Mouse (Mus musculus) kidney, embryonic 16.5 days (tissue): ENCODE results near the gene Map3k6. TPM values are rescaled to one million over a fixed set of nuclear protein-coding genes. Genes with fewer than 3 reads are reported as not detected.

Source experiments
- ATAC-seq: fragments of 200-750 bp; cut with Nextera tagmentation; 2 replicates; pipeline ENCODE4 v1.8.0; 2017; ENCODE audit warnings: moderate TSS enrichment; ENCODE audit not compliant: low FRiP score, low TSS enrichment
- H3K27ac ChIP-seq: fragments of 300-500 bp; sonication (generic); 2 replicates; pipeline ENCODE4 v1.5.1; 2014; ENCODE audit warnings: low read length
- H3K27me3 ChIP-seq: fragments of 300-500 bp; sonication (generic); 2 replicates; pipeline ENCODE4 v1.6.1; 2014; ENCODE audit warnings: low read length, control low read depth, mixed read lengths; ENCODE audit not compliant: insufficient read depth
- H3K36me3 ChIP-seq: fragments of 300-500 bp; sonication (generic); 2 replicates; pipeline ENCODE4 v1.6.1; 2014; ENCODE audit warnings: low read length, control low read depth, mixed read lengths; ENCODE audit not compliant: insufficient read depth
- H3K4me1 ChIP-seq: fragments of 300-500 bp; sonication (generic); 2 replicates; pipeline ENCODE4 v1.6.1; 2014; ENCODE audit warnings: low read length, control low read depth, mixed read lengths; ENCODE audit not compliant: insufficient read depth
- H3K4me2 ChIP-seq: fragments of 300-500 bp; sonication (generic); replicated peaks from 2 replicates; pipeline ENCODE4 v1.6.1; 2014; ENCODE audit warnings: low read depth, low read length
- H3K4me3 ChIP-seq: fragments of 300-500 bp; sonication (generic); 2 replicates; pipeline ENCODE4 v1.5.1; 2014; ENCODE audit warnings: mild to moderate bottlenecking, low read length
- H3K9ac ChIP-seq: fragments of 300-500 bp; sonication (generic); replicated peaks from 2 replicates; pipeline ENCODE4 v1.6.1; 2014; ENCODE audit warnings: low read length
- H3K9me3 ChIP-seq: fragments of 300-500 bp; sonication (generic); 2 replicates; pipeline ENCODE4 v1.6.1; 2016; ENCODE audit warnings: low read length, control low read depth
- WGBS: fragments of 180-500 bp; shearing (Covaris S2); extraction: QIAGEN DNeasy Blood & Tissue Kit; methylation state at CpG from one replicate; pipeline ENCODE4 v1.1.7; 2014; 5-methylcytosine and 5-hydroxymethylcytosine counted together
- polyA plus RNA-seq: library from polyadenylated mRNA; unstranded; fragments of >200 nt; fragmentation: Nextera tagmentation; extraction: Ambion mirVana; gene quantifications from 2 replicates; pipeline ENCODE4 v1.2.1, GENCODE M21; 2015

Map3k6 gene
- polyA plus RNA-seq = 3.8 TPM in 2 replicates

DNA sequence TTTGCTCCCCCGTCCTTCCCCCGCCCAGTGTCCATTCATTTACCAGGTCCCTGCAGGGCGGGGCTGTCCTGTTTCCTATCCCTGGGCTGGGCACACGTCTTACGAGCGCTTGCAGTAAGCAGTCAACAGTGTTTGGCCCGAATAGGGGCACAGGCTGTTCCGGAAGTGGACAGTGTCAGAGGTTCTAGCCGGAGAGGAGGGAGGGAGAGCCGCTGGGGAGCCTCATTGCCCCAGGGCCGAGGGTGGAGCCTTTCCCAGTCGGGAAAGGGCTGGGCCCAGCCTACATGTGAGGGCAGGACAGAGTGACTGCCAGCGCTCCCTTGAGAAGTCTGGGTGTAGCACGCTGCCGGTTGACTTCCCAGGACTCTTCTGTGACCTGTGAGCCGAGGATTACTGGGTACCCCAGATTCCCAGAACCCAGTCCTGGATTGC, at the start of gene Map3k6:
Map3k6 (plus strand) TSS at position 329 of the 432 bp plus-strand sequence.
- WGBS = 5% methylated on average over 16 of the region's 16 CpGs
- Histone ChIP-seq H3K4me3 (peak within 1 kb of the TSS; percentile 67), H3K27ac (peak within 1 kb of the TSS; percentile 71), H3K4me2 (peak within 1 kb of the TSS; percentile 99), H3K4me1 (peaks cover 22% of the 10 kb centered on the region), H3K9ac (peak within 1 kb of the TSS; percentile 78), H3K9me3 (no peaks in the 10 kb centered on the region), H3K36me3 (no peaks in the 10 kb centered on the region), H3K27me3 (peaks cover 18% of the 10 kb centered on the region)
- peak; percentile 55 for ATAC-seq

DNA sequence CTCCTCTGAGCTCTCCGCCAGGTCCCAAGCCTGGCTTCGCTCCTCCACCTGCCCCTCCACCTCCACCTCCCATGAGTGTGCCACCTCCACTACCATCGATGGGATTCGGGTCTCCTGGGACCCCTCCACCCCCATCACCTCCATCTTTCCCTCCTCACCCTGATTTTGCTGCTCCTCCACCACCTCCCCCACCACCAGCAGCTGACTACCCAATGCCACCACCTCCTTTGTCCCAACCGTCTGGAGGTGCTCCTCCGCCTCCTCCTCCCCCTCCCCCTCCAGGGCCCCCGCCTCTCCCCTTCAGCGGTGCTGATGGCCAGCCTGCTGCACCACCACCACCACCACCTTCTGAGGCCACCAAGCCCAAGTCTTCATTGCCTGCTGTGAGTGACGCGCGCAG, 46.1 kb upstream of the Map3k6 start:
- no peak overlapping the region for H3K4me3 ChIP-seq
- H3K36me3 ChIP-seq = peaks cover 57% of the 10 kb centered on the region
- H3K27me3 ChIP-seq = no peaks in the 10 kb centered on the region
- H3K4me2 ChIP-seq = no peak overlapping the region
- H3K4me1 ChIP-seq = peaks cover 34% of the 10 kb centered on the region
- no peak overlapping the region for H3K9ac ChIP-seq
- ATAC-seq = no peak
- no peaks in the 10 kb centered on the region for H3K9me3 ChIP-seq
- no peak overlapping the region for H3K27ac ChIP-seq
- WGBS = 88% methylated on average over 10 of the region's 11 CpGs

DNA sequence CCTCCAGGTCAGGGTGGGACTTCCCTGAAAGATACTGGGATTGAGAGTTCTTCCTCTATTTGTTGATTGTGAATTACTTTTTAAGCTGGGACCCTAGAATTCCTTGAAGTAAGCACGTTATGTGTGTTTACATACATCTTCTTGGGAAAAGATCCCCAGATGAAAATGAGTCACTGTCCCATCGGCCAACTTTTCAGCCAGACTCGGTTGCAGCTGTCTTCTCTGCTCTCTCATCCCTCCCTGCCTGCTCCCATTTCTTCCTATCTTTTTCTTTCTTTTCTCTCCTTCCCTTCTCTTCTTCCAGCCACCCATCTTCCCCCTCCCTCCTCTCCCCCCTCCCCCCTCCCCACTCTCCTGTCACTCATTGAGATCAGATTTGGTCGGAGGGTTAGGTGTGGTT, 45.6 kb upstream of the Map3k6 start:
- WGBS = 77% methylated on average over 4 of the region's 4 CpGs
- Histone ChIP-seq H3K4me2 (no peak overlapping the region), H3K4me3 (no peak overlapping the region), H3K27me3 (no peaks in the 10 kb centered on the region), H3K9ac (no peak overlapping the region), H3K4me1 (peaks cover 39% of the 10 kb centered on the region), H3K9me3 (no peaks in the 10 kb centered on the region), H3K36me3 (peaks cover 57% of the 10 kb centered on the region), H3K27ac (no peak overlapping the region)
- ATAC-seq = no peak

DNA sequence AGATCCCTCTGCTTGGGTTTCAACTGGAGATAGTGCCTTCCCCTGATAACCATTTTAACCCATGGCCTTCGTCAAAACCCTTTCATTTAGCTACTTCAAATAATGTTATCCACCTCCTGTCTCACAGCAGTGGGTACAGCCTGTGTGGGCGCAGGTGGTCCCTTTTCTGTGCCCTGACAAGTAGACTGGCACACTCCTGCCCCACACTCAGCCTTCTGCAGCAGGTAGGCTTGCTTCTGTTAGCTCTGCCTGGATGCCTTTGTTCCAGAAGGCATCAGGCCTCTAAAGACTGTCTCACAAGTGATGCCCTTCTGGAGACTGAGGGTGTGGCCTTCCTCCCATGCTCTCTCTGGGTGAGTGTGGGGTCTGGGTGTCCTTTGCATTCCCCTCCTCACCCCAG, 44.5 kb upstream of the Map3k6 start:
- H3K27ac ChIP-seq = peak overlapping the region; percentile 93
- peaks cover 46% of the 10 kb centered on the region for H3K36me3 ChIP-seq
- H3K9ac ChIP-seq = no peak overlapping the region
- no peaks in the 10 kb centered on the region for H3K27me3 ChIP-seq
- H3K9me3 ChIP-seq = no peaks in the 10 kb centered on the region
- no peak overlapping the region for H3K4me3 ChIP-seq
- ATAC-seq = no peak
- H3K4me1 ChIP-seq = peaks cover 50% of the 10 kb centered on the region
- WGBS = 88% methylated on average over 2 of the region's 2 CpGs
- no peak overlapping the region for H3K4me2 ChIP-seq

DNA sequence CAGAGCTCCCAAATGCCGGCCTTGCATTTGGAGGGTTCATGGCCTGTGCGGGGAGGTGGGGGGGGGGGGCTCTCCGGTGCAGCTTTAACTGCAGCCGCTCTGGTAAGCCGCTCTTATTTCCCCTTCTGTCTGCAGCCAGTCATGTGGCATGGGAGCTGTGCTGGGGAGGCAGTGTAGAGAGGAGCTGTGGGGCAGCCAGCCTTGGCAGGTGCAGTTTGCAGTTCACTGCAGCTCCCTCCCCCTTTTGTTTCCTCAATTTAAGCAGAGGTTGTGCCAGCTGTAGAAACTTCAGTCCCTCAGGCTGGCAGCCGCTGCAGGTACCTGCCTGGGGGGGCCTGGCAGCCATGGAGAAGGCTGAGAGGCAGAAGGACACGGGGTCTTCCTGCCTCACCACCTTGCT, 43.8 kb upstream of the Map3k6 start:
- peak overlapping the region; percentile 53; the same call in 1 of the 2 replicates for H3K9ac ChIP-seq

DNA sequence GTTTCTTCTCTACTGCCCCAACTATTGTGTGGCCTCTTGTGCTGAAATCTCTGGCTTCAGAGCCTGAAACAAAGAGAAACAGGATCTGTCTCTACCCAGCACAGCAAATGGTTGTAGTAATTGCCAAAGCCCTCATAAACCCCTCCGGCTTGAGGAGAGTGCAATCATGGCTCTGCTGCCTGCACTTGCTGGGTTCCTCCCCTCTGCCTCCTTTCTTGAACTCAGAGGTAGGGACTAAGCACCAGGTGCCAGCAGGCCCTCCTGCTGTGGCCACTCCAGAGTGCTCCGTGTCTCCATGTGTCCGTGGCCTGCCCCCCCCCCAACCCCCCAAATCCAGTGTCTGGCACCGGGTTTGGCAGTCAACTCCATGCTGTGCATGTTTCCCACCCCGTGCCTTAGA, 43.3 kb upstream of the Map3k6 start:
- Histone ChIP-seq H3K4me1 (peaks cover 53% of the 10 kb centered on the region), H3K4me2 (no peak overlapping the region; the same call in 1 of the 2 replicates), H3K27me3 (no peaks in the 10 kb centered on the region), H3K9ac (peak overlapping the region; percentile 53), H3K9me3 (no peaks in the 10 kb centered on the region), H3K36me3 (peaks cover 33% of the 10 kb centered on the region), H3K27ac (peak overlapping the region; percentile 93), H3K4me3 (no peak overlapping the region)
- WGBS = 23% methylated on average over 5 of the region's 5 CpGs
- peak; percentile 4; the same call in 1 of the 2 replicates for ATAC-seq

More for the DNA sequence above, 43.8 kb upstream of the Map3k6 start:
- Histone ChIP-seq H3K27me3 (no peaks in the 10 kb centered on the region), H3K9me3 (no peaks in the 10 kb centered on the region), H3K36me3 (peaks cover 38% of the 10 kb centered on the region), H3K4me3 (no peak overlapping the region), H3K4me1 (peaks cover 53% of the 10 kb centered on the region), H3K4me2 (no peak overlapping the region), H3K27ac (peak overlapping the region; percentile 93)
- ATAC-seq = no peak
- 15% methylated on average over 7 of the region's 7 CpGs for WGBS

DNA sequence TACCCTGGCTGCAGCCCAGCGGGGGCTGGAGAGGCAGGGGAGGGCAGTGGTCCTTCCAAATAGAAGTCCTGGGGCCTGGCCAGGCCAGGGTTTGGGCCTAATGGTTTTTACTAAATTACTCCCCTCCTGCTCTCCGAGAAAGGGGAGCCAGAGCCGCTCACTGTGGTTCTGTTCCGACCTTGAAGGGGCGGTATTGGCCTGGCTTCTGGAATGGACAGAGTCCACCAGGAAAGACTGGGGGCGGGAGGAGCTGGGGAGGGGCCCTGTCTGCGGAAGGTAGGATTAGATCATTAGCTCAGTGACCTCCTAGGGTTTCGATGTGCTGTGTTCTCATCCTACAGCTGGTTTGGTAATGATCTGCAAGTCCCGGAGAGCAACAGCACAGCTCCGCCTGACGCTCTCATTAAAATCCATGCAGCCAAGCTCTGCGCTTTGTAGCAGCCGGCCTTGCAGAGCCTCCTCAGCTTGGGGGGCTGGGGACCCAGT, 42.8 kb upstream of the Map3k6 start:
- peaks cover 29% of the 10 kb centered on the region for H3K36me3 ChIP-seq
- H3K4me2 ChIP-seq = no peak overlapping the region; the same call in 1 of the 2 replicates
- 27% methylated on average over 13 of the region's 13 CpGs for WGBS
- H3K4me1 ChIP-seq = peaks cover 53% of the 10 kb centered on the region
- H3K27me3 ChIP-seq = no peaks in the 10 kb centered on the region
- peak; percentile 44 for ATAC-seq
- no peak overlapping the region for H3K4me3 ChIP-seq
- H3K9ac ChIP-seq = peak overlapping the region; percentile 53
- H3K9me3 ChIP-seq = no peaks in the 10 kb centered on the region
- H3K27ac ChIP-seq = peak overlapping the region; percentile 93

DNA sequence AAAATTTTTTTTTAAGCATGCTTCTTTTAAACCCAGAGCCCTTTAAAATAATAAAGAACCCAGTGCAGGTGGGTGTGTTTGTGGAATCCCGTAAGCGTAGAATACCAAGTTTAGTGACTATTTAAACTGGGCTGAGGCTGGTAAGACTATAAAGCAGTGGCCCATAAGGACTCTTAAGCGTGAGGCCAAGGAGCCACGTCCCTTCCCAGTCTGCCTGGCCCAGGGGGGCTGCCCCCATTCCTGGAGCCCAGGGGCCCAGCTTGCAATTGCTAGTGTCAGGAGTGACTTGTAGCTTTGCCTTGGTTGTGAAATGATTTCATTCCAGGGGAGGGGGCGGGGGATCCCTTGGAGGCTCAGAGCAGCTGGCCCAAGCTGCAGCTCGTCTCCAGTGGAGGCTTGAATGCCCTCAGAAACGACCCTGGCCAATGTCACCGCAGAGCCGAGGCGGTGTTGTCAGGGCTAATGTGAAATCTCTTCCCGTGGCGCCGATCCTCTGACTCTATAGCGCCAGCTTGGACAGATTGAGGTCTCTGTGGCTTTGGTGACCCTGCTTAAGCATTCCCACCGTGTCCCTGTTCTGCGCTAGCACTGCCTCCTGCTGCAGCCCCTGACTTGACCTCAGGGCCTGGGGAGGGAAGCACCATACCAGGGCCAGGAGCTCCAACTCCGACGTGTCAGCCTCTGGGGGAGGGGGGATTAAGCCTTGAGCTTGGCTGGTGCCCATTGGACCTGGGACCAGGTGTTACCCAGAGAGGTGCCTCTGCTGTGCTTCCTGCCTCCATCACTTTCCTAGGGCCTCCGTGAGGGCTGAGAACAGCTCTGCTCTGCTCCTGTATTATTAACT, 42.1 kb upstream of the Map3k6 start:
- 21% methylated on average over 19 of the region's 19 CpGs for WGBS
- Histone ChIP-seq H3K36me3 (peaks cover 22% of the 10 kb centered on the region), H3K9me3 (no peaks in the 10 kb centered on the region), H3K27me3 (no peaks in the 10 kb centered on the region), H3K4me2 (no peak overlapping the region; the same call in 1 of the 2 replicates), H3K4me3 (no peak overlapping the region), H3K9ac (peak overlapping the region; percentile 50; the same call in 1 of the 2 replicates), H3K4me1 (peaks cover 53% of the 10 kb centered on the region), H3K27ac (peak overlapping the region; percentile 93)
- ATAC-seq = peak; percentile 16

DNA sequence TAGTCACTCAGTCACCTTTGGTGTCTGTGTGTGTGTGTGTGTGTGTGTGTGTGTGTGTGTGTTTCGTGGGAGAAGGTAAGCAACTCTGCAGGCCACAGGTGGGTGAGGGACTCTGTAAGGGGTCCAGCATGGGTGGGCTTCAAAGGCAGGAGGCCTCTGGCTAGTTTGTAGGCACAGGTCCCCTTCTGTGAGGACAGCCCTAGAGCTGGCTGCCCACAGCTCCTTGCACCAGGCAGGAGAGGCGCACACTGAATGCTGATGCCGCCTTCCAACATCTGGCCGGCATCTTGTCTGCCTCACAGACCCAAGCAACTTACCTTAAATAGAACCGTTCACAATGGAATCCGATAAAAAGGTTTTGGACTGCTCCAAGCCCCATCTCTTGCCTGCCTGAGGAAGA, 40.9 kb upstream of the Map3k6 start:
- no peak overlapping the region for H3K4me2 ChIP-seq
- peaks cover 59% of the 10 kb centered on the region for H3K4me1 ChIP-seq
- no peaks in the 10 kb centered on the region for H3K27me3 ChIP-seq
- H3K9ac ChIP-seq = peak overlapping the region; percentile 48; the same call in 1 of the 2 replicates
- H3K27ac ChIP-seq = peak overlapping the region; percentile 77; the same call in 1 of the 2 replicates
- H3K4me3 ChIP-seq = no peak overlapping the region
- no peak for ATAC-seq
- no peaks in the 10 kb centered on the region for H3K9me3 ChIP-seq
- 66% methylated on average over 6 of the region's 6 CpGs for WGBS
- H3K36me3 ChIP-seq = peaks cover 11% of the 10 kb centered on the region

DNA sequence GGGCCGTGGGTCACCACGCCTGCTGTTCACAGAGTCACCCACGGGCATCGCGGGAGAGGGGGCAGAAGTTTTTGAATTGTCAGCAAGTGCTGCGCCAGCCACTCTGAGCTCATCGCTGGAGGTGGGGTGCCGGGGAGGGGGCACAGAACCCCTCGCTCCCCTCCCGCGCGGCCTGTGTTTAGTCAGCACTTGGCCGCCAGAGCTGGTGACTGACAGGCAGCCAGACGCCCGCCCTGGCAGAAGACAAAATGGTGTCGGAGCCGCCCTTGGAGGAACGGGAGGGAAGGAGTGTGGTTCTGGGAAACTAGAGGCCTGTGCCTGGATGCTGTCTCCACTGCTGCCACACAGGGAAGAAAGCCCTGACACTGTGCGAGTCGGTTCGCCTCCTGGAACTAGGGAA, 40.3 kb upstream of the Map3k6 start:
- Histone ChIP-seq H3K9ac (peak overlapping the region; percentile 48; the same call in 1 of the 2 replicates), H3K36me3 (peaks cover 8% of the 10 kb centered on the region), H3K27me3 (no peaks in the 10 kb centered on the region), H3K4me3 (no peak overlapping the region), H3K9me3 (no peaks in the 10 kb centered on the region), H3K4me1 (peaks cover 64% of the 10 kb centered on the region), H3K27ac (peak overlapping the region; percentile 77), H3K4me2 (no peak overlapping the region)
- 42% methylated on average over 21 of the region's 21 CpGs for WGBS
- ATAC-seq = no peak
